Mouse (Mus musculus) MEL (cell line): ENCODE measurements around the gene Kif23. TPM values are rescaled to one million over a fixed set of nuclear protein-coding genes. Genes with fewer than 3 reads are reported as not detected.
A peak's percentile ranks its signal among the peaks of the same experiment; 100 is the strongest.

Experiments
- DNase-seq: peaks from one replicate; pipeline ENCODE4 v3.0.0; 2011; ENCODE audit warnings: low read depth, low spot score
- H3K27ac ChIP-seq: 2 replicates; pipeline ENCODE4 v1.5.1; 2012; ENCODE audit warnings: low read depth, mild to moderate bottlenecking, control low read depth, low read length, moderate library complexity; ENCODE audit not compliant: control insufficient read depth
- H3K27me3 ChIP-seq, 2 experiments: fragments of 150-350 bp in 1 of 2; sonication (generic) in 1 of 2; 2 replicates each; pipeline ENCODE4 v1.6.1; 2012; ENCODE audit warnings: low read length in 2 of 2, mild to moderate bottlenecking in 2 of 2, improper control_type of control experiment in 1 of 2, moderate library complexity in 1 of 2; ENCODE audit not compliant: insufficient read depth in 2 of 2, control insufficient read depth in 1 of 2
- H3K36me3 ChIP-seq, 2 experiments: 2 replicates each; pipeline ENCODE4 v1.6.1; 2012 to 2014; ENCODE audit warnings: low read length in 2 of 2, improper control_type of control experiment in 1 of 2, inconsistent platforms in 1 of 2, mild to moderate bottlenecking in 1 of 2; ENCODE audit not compliant: insufficient read depth in 2 of 2, control insufficient read depth in 1 of 2
- H3K4me1 ChIP-seq, 2 experiments: fragments of 150-350 bp in 1 of 2; sonication (generic) in 1 of 2; 2 replicates each; pipeline ENCODE4 v1.6.1; 2012; ENCODE audit warnings: low read length in 2 of 2, improper control_type of control experiment in 1 of 2, mild to moderate bottlenecking in 1 of 2; ENCODE audit not compliant: insufficient read depth in 2 of 2, control insufficient read depth in 1 of 2
- H3K4me3 ChIP-seq, 2 experiments: fragments of 150-350 bp in 1 of 2; sonication (generic) in 1 of 2; 2 replicates each; pipeline ENCODE4 v1.5.1; 2012; ENCODE audit warnings: low read depth in 2 of 2, low read length in 2 of 2, mild to moderate bottlenecking in 2 of 2, moderate library complexity in 2 of 2, control low read depth in 1 of 2, improper control_type of control experiment in 1 of 2; ENCODE audit not compliant: control insufficient read depth in 1 of 2, insufficient read depth in 1 of 2
- H3K79me2 ChIP-seq: 2 replicates; pipeline ENCODE4 v1.6.1; 2012; ENCODE audit warnings: mild to moderate bottlenecking, low read length, moderate library complexity; ENCODE audit not compliant: control insufficient read depth, poor library complexity, insufficient read depth
- H3K9ac ChIP-seq: 2 replicates; pipeline ENCODE4 v1.6.1; 2012; ENCODE audit warnings: low read depth, mild to moderate bottlenecking, control low read depth, low read length, moderate library complexity; ENCODE audit not compliant: control insufficient read depth, poor library complexity, severe bottlenecking
- H3K9me3 ChIP-seq: fragments of 150-350 bp; sonication (generic); replicated peaks from 2 replicates; pipeline ENCODE4 v1.6.1; 2012; ENCODE audit warnings: mild to moderate bottlenecking, low read length, improper control_type of control experiment, moderate library complexity; ENCODE audit not compliant: insufficient read depth
- CHD1 ChIP-seq: IDR thresholded peaks from 2 replicates; pipeline ENCODE4 v1.6.1; 2012; ENCODE audit warnings: low read depth, mild to moderate bottlenecking, inconsistent platforms, low read length, improper control_type of control experiment
- CHD2 ChIP-seq: IDR thresholded peaks from 2 replicates; pipeline ENCODE4 v1.6.1; 2011; ENCODE audit warnings: low read length, improper control_type of control experiment
- CTCF ChIP-seq, 3 experiments: IDR thresholded peaks in 2 of 3; conservative IDR thresholded peaks in 1 of 3; 2 replicates each; pipeline ENCODE4 v1.5.1; 2011 to 2012; ENCODE audit warnings: low read length in 3 of 3, low read depth in 2 of 3, mild to moderate bottlenecking in 2 of 3, improper control_type of control experiment in 1 of 3, inconsistent platforms in 1 of 3, mixed read lengths in 1 of 3, moderate library complexity in 1 of 3; ENCODE audit not compliant: control insufficient read depth in 1 of 3, insufficient read depth in 1 of 3, poor library complexity in 1 of 3, severe bottlenecking in 1 of 3
- ETS1 ChIP-seq: IDR thresholded peaks from 2 replicates; pipeline ENCODE4 v1.6.1; 2012; ENCODE audit warnings: low read depth, mild to moderate bottlenecking, inconsistent platforms, low read length, improper control_type of control experiment, moderate library complexity
- GABPA ChIP-seq: IDR thresholded peaks from 2 replicates; pipeline ENCODE4 v1.6.1; 2012; ENCODE audit warnings: low read depth, mild to moderate bottlenecking, inconsistent platforms, low read length, improper control_type of control experiment, moderate library complexity
- HCFC1 ChIP-seq: IDR thresholded peaks from 2 replicates; pipeline ENCODE4 v1.6.1; 2012; ENCODE audit warnings: low read depth, mild to moderate bottlenecking, inconsistent platforms, low read length, improper control_type of control experiment, moderate library complexity
- KAT2A ChIP-seq: conservative IDR thresholded peaks from 2 replicates; pipeline ENCODE4 v1.6.1; 2012; ENCODE audit warnings: low read depth, low read length, improper control_type of control experiment, inconsistent platforms
- MXI1 ChIP-seq: IDR thresholded peaks from 2 replicates; pipeline ENCODE4 v1.6.1; 2011; ENCODE audit warnings: mild to moderate bottlenecking, low read depth, low read length, improper control_type of control experiment
- MYB ChIP-seq: IDR thresholded peaks from 2 replicates; pipeline ENCODE4 v1.6.1; 2011; ENCODE audit warnings: mild to moderate bottlenecking, low read depth, low read length, improper control_type of control experiment
- POLR2A ChIP-seq, 2 experiments: IDR thresholded peaks; 2 replicates each; pipeline ENCODE4 v1.6.1; 2011 to 2012; ENCODE audit warnings: low read length in 2 of 2, mild to moderate bottlenecking in 2 of 2, control low read depth in 1 of 2, improper control_type of control experiment in 1 of 2, low read depth in 1 of 2, moderate library complexity in 1 of 2; ENCODE audit not compliant: control insufficient read depth in 1 of 2, insufficient read depth in 1 of 2, poor library complexity in 1 of 2
- POLR2AphosphoS2 ChIP-seq: IDR thresholded peaks from 2 replicates; pipeline ENCODE4 v1.6.1; 2011; ENCODE audit warnings: low read length, improper control_type of control experiment
- RAD21 ChIP-seq: IDR thresholded peaks from 2 replicates; pipeline ENCODE4 v1.6.1; 2011; ENCODE audit warnings: mild to moderate bottlenecking, low read depth, low read length, improper control_type of control experiment
- SIN3A ChIP-seq: IDR thresholded peaks from 2 replicates; pipeline ENCODE4 v1.6.1; 2012; ENCODE audit warnings: low read length, improper control_type of control experiment, inconsistent platforms
- SMC3 ChIP-seq: IDR thresholded peaks from 2 replicates; pipeline ENCODE4 v1.6.1; 2011; ENCODE audit warnings: low read depth, low read length, improper control_type of control experiment
- TBP ChIP-seq: IDR thresholded peaks from 2 replicates; pipeline ENCODE4 v1.8.0; 2011; ENCODE audit warnings: low read depth, low read length, improper control_type of control experiment
- UBTF ChIP-seq: IDR thresholded peaks from 2 replicates; pipeline ENCODE4 v1.6.1; 2012; ENCODE audit warnings: low read depth, mild to moderate bottlenecking, inconsistent platforms, low read length, improper control_type of control experiment, moderate library complexity, borderline replicate concordance; ENCODE audit not compliant: insufficient read depth
- ZC3H11A ChIP-seq: IDR thresholded peaks from 2 replicates; pipeline ENCODE4 v1.6.1; 2012; ENCODE audit warnings: low read depth, mild to moderate bottlenecking, inconsistent platforms, low read length, improper control_type of control experiment
- ZNF384 ChIP-seq: IDR thresholded peaks from 2 replicates; pipeline ENCODE4 v1.6.1; 2012; ENCODE audit warnings: low read depth, mild to moderate bottlenecking, inconsistent platforms, low read length, improper control_type of control experiment
- polyA plus RNA-seq, 2 experiments: library from polyadenylated mRNA; stranded (reverse) in 1 of 2; unstranded in 1 of 2; fragments of >175 nt in 1 of 2; fragments of >200 nt in 1 of 2; gene quantifications; 2 replicates each; pipeline versions ENCODE4 v1.2.1 to v1.2.4; 2012; ENCODE audit warnings: low replicate concordance in 2 of 2, low read depth in 1 of 2; ENCODE audit not compliant: insufficient read length in 2 of 2, insufficient read depth in 1 of 2, missing spikeins in 1 of 2
- total RNA-seq: library from RNA; depleted of rRNA; stranded (reverse); fragments of 300-350 nt; gene quantifications from 2 replicates; pipeline ENCODE4 v1.2.3, GENCODE M21; 2012

The Kif23 gene
- total and polyA plus RNA-seq, 3 experiments = 37.5 to 100 TPM; not detected in 1

DNA sequence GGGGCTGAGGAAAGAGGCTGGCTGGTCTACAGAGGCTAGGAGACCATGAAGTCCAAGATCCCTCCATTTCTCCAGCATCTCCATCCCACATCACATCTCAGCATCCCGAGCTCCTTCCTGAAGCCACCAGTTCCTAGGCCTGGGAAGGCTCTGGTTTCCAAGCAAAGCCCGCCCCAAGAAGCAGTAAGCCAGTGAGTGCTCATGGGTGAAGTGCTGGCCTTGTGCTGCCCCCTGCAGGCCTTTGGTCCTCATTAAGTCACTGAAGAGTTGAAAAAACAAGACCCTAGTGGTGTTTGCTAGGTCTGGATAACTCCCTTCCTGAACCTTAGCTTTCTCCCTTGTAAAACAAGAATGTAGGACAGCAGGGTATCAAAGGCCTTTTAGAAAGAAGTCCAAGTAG, 67.7 kb downstream of the Kif23 start:
- peak; percentile 53 for DNase-seq
- no peaks in the 10 kb centered on the region for H3K9me3 ChIP-seq
- H3K27me3 ChIP-seq = peaks cover 2% of the 10 kb centered on the region in 2 experiments; a peak in 2 of 4 replicates
- H3K36me3 ChIP-seq = no peaks in the 10 kb centered on the region
- H3K27ac ChIP-seq = no peak overlapping the region
- H3K4me1 ChIP-seq = no peaks in the 10 kb centered on the region
- peak; percentile 68 for TF ChIP-seq SMC3
- TF ChIP-seq CHD2 = no peak
- no peak for TF ChIP-seq KAT2A
- no peak for TF ChIP-seq POLR2AphosphoS2
- peak; percentile 45 to 80 (median 73) for TF ChIP-seq CTCF (IDR thresholded peaks at IDR 0.05 in 2 of 3, conservative IDR thresholded peaks at IDR 0.05 in 1 of 3; ENCODE audit: control insufficient read depth in 1 of 3, insufficient read depth in 1 of 3, low read depth in 2 of 3, low read length in 3 of 3, poor library complexity in 1 of 3, severe bottlenecking in 1 of 3)
- TF ChIP-seq TBP = no peak
- TF ChIP-seq ZC3H11A = peak; percentile 54
- TF ChIP-seq SIN3A = no peak
- TF ChIP-seq RAD21 = peak; percentile 75
- H3K4me3 ChIP-seq = no peak overlapping the region
- no peaks in the 10 kb centered on the region for H3K79me2 ChIP-seq
- no peak overlapping the region for H3K9ac ChIP-seq

- Histone ChIP-seq H3K27ac (no peak overlapping the region), H3K9ac (no peak overlapping the region), H3K36me3 (no peaks in the 10 kb centered on the region), H3K4me3 (no peak overlapping the region), H3K27me3 (peaks cover 2% of the 10 kb centered on the region in 2 experiments; a peak in 2 of 4 replicates), H3K79me2 (no peaks in the 10 kb centered on the region), H3K9me3 (no peaks in the 10 kb centered on the region), H3K4me1 (no peaks in the 10 kb centered on the region)
- TF ChIP-seq ETS1 = no peak
- no peak for TF ChIP-seq MXI1
- no peak for TF ChIP-seq UBTF
- no peak for TF ChIP-seq CHD1
- no peak for TF ChIP-seq HCFC1
- TF ChIP-seq GABPA = no peak
- TF ChIP-seq ZNF384 = no peak
- no peak for TF ChIP-seq POLR2A (IDR thresholded peaks at IDR 0.05; ENCODE audit: control insufficient read depth in 1 of 2, insufficient read depth in 1 of 2, low read depth in 1 of 2, low read length in 2 of 2, poor library complexity in 1 of 2)
- TF ChIP-seq MYB = no peak
- DNase-seq = no peak
Measured at GRCm38 (mm10) chr9:61877373-61878112, 69.0 kb downstream of the Kif23 start.
